Mouse (Mus musculus): Measurements from ENCODE around the gene Ttc28. TPM values are rescaled to one million over a fixed set of nuclear protein-coding genes. Genes with fewer than 3 reads are reported as not detected.

Ttc28 gene
- total RNA-seq, 2 experiments from 2014 or later: 17.9 to 18.4 TPM

DNA sequence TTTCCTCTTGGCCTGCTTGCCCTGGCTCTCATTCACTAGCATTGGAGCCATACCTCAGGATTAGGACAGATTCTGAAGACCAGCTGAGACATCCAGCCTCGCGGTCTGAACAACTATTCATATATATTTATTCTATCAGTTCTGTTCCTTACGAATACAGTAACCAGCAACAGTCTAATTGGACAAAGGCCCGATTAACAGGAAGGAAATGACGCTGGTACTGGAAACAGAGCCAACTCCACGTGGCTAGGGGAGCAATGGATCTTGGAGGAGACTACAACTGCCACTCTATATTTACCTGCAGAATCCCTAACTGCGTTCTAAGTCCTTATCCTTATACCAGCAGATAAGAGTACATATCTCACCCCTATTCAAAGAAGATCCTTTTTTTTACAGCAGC, 447.8 kb downstream of the Ttc28 start:
- intact Hi-C loops (cut with DNase I; ENCODE audit: low total_unique reads): no loop called here
- no peak for DNase-seq

DNA sequence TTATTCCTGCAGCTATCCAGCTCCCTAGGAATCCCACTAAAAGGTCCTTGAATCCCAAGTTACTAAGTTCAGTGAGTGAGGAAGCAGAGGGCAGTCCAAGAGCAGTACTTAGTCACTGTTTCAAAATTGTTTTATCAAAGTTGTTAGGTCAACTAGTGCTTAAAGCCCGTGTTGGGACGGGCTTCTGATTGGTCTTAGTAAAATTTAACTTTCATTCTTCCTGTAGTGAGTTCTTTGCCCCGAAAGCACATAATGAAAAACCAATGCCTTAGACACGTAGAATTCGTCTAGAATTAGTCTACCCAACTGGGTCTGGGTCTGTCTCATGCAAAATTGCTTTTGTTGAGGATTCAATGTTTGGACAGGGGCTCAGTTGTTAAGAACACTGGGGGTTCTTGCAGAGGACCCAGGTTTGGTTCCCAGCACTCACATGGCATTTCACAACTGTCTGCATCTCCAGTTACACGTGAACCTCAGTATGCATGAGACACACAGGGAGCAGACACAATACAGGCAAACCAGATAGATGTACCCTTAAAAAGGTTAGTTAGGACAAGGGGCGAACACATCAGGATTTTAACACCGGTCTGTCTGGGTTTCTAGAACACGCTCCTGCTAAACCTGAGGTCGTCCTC, 450.3 kb downstream of the Ttc28 start:
- intact Hi-C loops (cut with DNase I; ENCODE audit: low total_unique reads): no loop called here
- DNase-seq: no peak

DNA sequence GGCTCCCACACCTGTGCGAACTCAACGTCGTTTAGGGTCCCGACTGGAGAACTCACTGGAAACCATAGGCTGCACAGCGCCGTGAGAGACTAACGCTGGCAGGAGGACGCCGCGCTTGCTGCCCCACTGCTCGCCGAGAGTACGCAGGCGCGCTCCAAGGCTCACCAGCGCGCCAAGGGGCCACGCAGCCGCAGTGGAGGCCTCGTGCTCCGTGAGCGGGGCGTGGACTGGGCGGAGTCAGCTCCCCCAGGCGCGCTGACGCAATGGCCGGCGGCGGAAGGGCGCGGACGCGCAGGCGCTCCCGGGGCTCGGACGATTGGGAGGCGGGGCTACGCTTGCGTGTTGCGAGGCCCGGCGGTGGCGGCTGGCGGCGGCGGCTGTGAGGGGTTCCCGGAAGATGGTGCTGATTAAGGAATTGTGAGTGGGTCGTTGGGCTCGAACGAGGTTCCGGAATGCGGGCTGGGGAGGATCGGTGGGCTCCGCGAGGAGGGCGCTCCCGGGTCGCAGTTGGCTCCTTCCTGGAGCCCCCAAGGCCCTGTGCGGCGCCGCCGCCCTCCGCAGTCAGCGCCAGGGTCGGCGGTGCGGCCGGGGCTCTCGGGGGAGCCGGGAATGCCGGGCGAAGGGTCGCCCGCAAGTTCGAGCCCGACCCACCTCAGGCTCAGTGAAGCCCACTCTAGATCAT, 451.0 kb downstream of the Ttc28 start, which contains the start of gene Pitpnb:
TSS of gene Pitpnb (plus strand) at position 347 of the 682 bp plus-strand sequence.
- intact Hi-C loops (cut with DNase I; ENCODE audit: low total_unique reads): no loop called here
- peak; percentile 99 for DNase-seq

DNA sequence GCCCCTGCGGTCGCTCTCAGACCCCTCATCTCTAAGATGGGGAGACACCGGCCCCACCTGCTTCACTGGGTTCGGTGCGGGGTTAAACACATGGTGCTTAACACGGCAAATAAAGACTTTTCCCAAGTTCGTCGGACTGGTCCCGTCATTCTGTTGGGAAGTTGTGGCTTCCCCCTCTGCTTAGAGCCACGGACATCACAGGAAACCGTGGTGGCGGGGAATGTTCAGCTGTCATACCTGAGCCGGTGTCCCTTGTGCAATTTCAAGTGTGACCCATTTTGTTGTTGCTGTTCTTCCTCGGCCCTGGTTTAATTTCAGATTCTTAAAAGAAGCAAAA, 451.5 kb downstream of the Ttc28 start:
- intact Hi-C loops (cut with DNase I; ENCODE audit: low total_unique reads): no loop called here
- no peak for DNase-seq

DNA sequence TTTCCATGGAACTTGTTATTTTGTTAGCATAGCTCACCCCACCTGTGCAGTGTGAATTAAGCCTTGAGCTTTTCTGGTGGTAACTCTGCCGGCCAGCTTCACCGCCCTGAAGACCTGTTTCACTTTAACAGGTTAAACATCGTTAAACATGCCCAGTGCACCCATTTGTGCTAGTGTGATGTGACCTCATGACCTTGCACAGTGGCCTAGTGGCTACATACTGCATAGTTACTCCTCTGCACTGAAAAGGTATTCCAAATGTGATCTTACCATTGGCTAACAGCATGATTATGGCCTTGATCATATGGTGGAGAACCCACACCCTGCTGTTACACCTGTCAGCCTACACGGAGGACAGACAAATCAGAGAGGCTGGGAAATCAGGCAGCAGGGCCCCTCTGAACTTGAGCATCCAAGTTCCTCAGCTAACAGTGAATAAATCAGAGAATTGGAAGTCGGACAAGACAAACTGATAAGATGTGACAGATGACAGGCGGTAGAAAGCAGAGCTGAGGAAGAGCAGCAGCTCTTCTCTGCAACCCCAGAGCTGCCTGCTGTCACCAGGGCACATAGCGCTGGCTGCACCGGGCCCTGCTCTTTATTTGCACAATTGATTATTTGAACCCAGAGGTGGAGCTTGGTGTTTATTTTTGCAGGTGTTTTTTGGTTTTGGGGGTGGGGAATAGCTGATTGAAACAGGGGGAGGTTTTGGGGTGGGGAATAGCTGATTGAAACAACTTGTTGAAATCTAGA, 456.5 kb downstream of the Ttc28 start:
- intact Hi-C loops (cut with DNase I; ENCODE audit: low total_unique reads): no loop called here

More for the DNA sequence above, 456.5 kb downstream of the Ttc28 start:
- no peak for DNase-seq

Small RNA genes within 50 kb of the gene (microRNA-seq; reads per million reads assigned to microRNA genes)
- 13.1 to 31.6 reads per million in 2 experiments for gene Mir701

Other genes starting within 250 kb of the Ttc28 start
- gene Noc4l, start 226.4 kb upstream of the Ttc28 start, total RNA-seq (2021): 10 to 100 TPM; 15.1 to 17.3 TPM
- gene Ddx51, start 226.4 kb upstream of the Ttc28 start, total RNA-seq (2021): 1 to 10 TPM; 7.7 to 9.5 TPM
- gene Ep400, start 109.1 kb upstream of the Ttc28 start, total RNA-seq (2021): 10 to 100 TPM; 29.4 to 34.3 TPM
- 10 to 100 TPM; 12.1 to 15.6 TPM for gene Pus1, start 99.1 kb upstream of the Ttc28 start, total RNA-seq (2021)
- gene Ulk1, start 69.7 kb upstream of the Ttc28 start, total RNA-seq (2021): 10 to 100 TPM; 26.0 to 37.2 TPM
- gene Hscb, start 40.0 kb upstream of the Ttc28 start, total RNA-seq (2021): 10 to 100 TPM; 10.1 to 10.5 TPM
- 1 to 10 TPM; 2.1 to 2.4 TPM for gene Chek2, start 39.8 kb upstream of the Ttc28 start, total RNA-seq (2021)